Mouse (Mus musculus): ENCODE data around the gene Hsd17b1. TPM values are rescaled to one million over a fixed set of nuclear protein-coding genes. Genes with fewer than 3 reads are reported as not detected.

Hsd17b1 gene
- polyA plus RNA-seq, 1 experiment from 2014 or later, result not detected

- Histone ChIP-seq H3K9me3 (ENCODE audit: control insufficient read depth, low read length) (no peaks in the 10 kb centered on the region), H3K4me2 (ENCODE audit: low read length) (no peak overlapping the region), H3K4me3 (ENCODE audit: low read depth, low read length) (no peak overlapping the region), H3K27me3 (replicated peaks; ENCODE audit: control insufficient read depth, insufficient read depth, low read length) (no peaks in the 10 kb centered on the region), H3K4me1 (replicated peaks; ENCODE audit: control insufficient read depth, insufficient read depth, low read length) (peaks cover 36% of the 10 kb centered on the region), H3K9ac (ENCODE audit: low read length) (no peak overlapping the region), H3K27ac (ENCODE audit: low read depth) (no peak overlapping the region), H3K36me3 (ENCODE audit: control insufficient read depth, insufficient read depth, low read length) (peaks cover 23% of the 10 kb centered on the region)
- DNase-seq (ENCODE audit: low spot score), result no peak
- ATAC-seq (replicated peaks; ENCODE audit: low FRiP score, low TSS enrichment, low read depth), result no peak
- 74% methylated on average over 14 of the region's 14 CpGs for WGBS
These were observed 22.8 kb upstream of the Hsd17b1 start for GRCm38 (mm10) chr11:101055418-101055817.

GRCm38 (mm10) chr11:101056885-101057284 lies 21.3 kb upstream of the Hsd17b1 start:
- ATAC-seq (replicated peaks; ENCODE audit: low FRiP score, low TSS enrichment, low read depth), result peak; percentile 40
- no peaks in the 10 kb centered on the region for H3K9me3 ChIP-seq (ENCODE audit: control insufficient read depth, low read length)
- H3K36me3 ChIP-seq (ENCODE audit: control insufficient read depth, insufficient read depth, low read length), result peaks cover 22% of the 10 kb centered on the region
- H3K9ac ChIP-seq (ENCODE audit: low read length), result 0 out of 2 replicates have a peak overlapping the region, but pooled peaks have one; percentile 22
- peak; percentile 75 for DNase-seq (ENCODE audit: low spot score)
- no peaks in the 10 kb centered on the region for H3K27me3 ChIP-seq (replicated peaks; ENCODE audit: control insufficient read depth, insufficient read depth, low read length)
- H3K27ac ChIP-seq (ENCODE audit: low read depth), result peak overlapping the region; percentile 90
- peak overlapping the region; percentile 26; the same call in 1 of the 2 replicates for H3K4me2 ChIP-seq (ENCODE audit: low read length)
- H3K4me1 ChIP-seq (replicated peaks; ENCODE audit: control insufficient read depth, insufficient read depth, low read length), result peaks cover 48% of the 10 kb centered on the region
- no peak overlapping the region for H3K4me3 ChIP-seq (ENCODE audit: low read depth, low read length)
- WGBS, result 23% methylated on average over 8 of the region's 8 CpGs

- Histone ChIP-seq H3K9me3 (ENCODE audit: control insufficient read depth, low read length) (no peaks in the 10 kb centered on the region), H3K9ac (ENCODE audit: low read length) (no peak overlapping the region), H3K4me2 (ENCODE audit: low read length) (no peak overlapping the region), H3K27ac (ENCODE audit: low read depth) (peak overlapping the region; percentile 90; the same call in 1 of the 2 replicates), H3K36me3 (ENCODE audit: control insufficient read depth, insufficient read depth, low read length) (peaks cover 14% of the 10 kb centered on the region), H3K27me3 (replicated peaks; ENCODE audit: control insufficient read depth, insufficient read depth, low read length) (no peaks in the 10 kb centered on the region), H3K4me3 (ENCODE audit: low read depth, low read length) (no peak overlapping the region), H3K4me1 (replicated peaks; ENCODE audit: control insufficient read depth, insufficient read depth, low read length) (peaks cover 56% of the 10 kb centered on the region)
- ATAC-seq (replicated peaks; ENCODE audit: low FRiP score, low TSS enrichment, low read depth), result no peak
- DNase-seq (ENCODE audit: low spot score), result peak; percentile 97
- WGBS, result 26% methylated on average over 5 of the region's 5 CpGs
These were observed 20.4 kb upstream of the Hsd17b1 start for GRCm38 (mm10) chr11:101057860-101058259.

GRCm38 (mm10) chr11:101058726-101059125 lies 19.5 kb upstream of the Hsd17b1 start:
- H3K4me1 ChIP-seq (replicated peaks; ENCODE audit: control insufficient read depth, insufficient read depth, low read length), result peaks cover 64% of the 10 kb centered on the region
- WGBS, result 52% methylated on average over 5 of the region's 5 CpGs
- H3K4me2 ChIP-seq (ENCODE audit: low read length), result no peak overlapping the region
- DNase-seq (ENCODE audit: low spot score), result no peak
- H3K9me3 ChIP-seq (ENCODE audit: control insufficient read depth, low read length), result no peaks in the 10 kb centered on the region
- H3K9ac ChIP-seq (ENCODE audit: low read length), result no peak overlapping the region
- H3K27ac ChIP-seq (ENCODE audit: low read depth), result peak overlapping the region; percentile 90; the same call in 1 of the 2 replicates
- H3K36me3 ChIP-seq (ENCODE audit: control insufficient read depth, insufficient read depth, low read length), result peaks cover 11% of the 10 kb centered on the region
- no peak for ATAC-seq (replicated peaks; ENCODE audit: low FRiP score, low TSS enrichment, low read depth)
- no peak overlapping the region for H3K4me3 ChIP-seq (ENCODE audit: low read depth, low read length)
- H3K27me3 ChIP-seq (replicated peaks; ENCODE audit: control insufficient read depth, insufficient read depth, low read length), result no peaks in the 10 kb centered on the region

GRCm38 (mm10) chr11:101059473-101059872 lies 18.7 kb upstream of the Hsd17b1 start:
- Histone ChIP-seq H3K4me1 (replicated peaks; ENCODE audit: control insufficient read depth, insufficient read depth, low read length) (peaks cover 72% of the 10 kb centered on the region), H3K36me3 (ENCODE audit: control insufficient read depth, insufficient read depth, low read length) (peaks cover 11% of the 10 kb centered on the region), H3K9ac (ENCODE audit: low read length) (no peak overlapping the region), H3K4me2 (ENCODE audit: low read length) (no peak overlapping the region), H3K27me3 (replicated peaks; ENCODE audit: control insufficient read depth, insufficient read depth, low read length) (no peaks in the 10 kb centered on the region), H3K4me3 (ENCODE audit: low read depth, low read length) (no peak overlapping the region), H3K27ac (ENCODE audit: low read depth) (peak overlapping the region; percentile 90), H3K9me3 (ENCODE audit: control insufficient read depth, low read length) (no peaks in the 10 kb centered on the region)
- DNase-seq (ENCODE audit: low spot score) (no peak), ATAC-seq (replicated peaks; ENCODE audit: low FRiP score, low TSS enrichment, low read depth) (no peak)
- 80% methylated on average over 10 of the region's 10 CpGs for WGBS

GRCm38 (mm10) chr11:101060126-101060525 lies 18.1 kb upstream of the Hsd17b1 start:
- Histone ChIP-seq H3K4me1 (replicated peaks; ENCODE audit: control insufficient read depth, insufficient read depth, low read length) (peaks cover 74% of the 10 kb centered on the region), H3K4me3 (ENCODE audit: low read depth, low read length) (no peak overlapping the region), H3K27ac (ENCODE audit: low read depth) (peak overlapping the region; percentile 90), H3K36me3 (ENCODE audit: control insufficient read depth, insufficient read depth, low read length) (peaks cover 5% of the 10 kb centered on the region), H3K27me3 (replicated peaks; ENCODE audit: control insufficient read depth, insufficient read depth, low read length) (no peaks in the 10 kb centered on the region), H3K9ac (ENCODE audit: low read length) (no peak overlapping the region), H3K9me3 (ENCODE audit: control insufficient read depth, low read length) (no peaks in the 10 kb centered on the region), H3K4me2 (ENCODE audit: low read length) (no peak overlapping the region)
- ATAC-seq (replicated peaks; ENCODE audit: low FRiP score, low TSS enrichment, low read depth) (peak; percentile 36; the same call in 1 of the 2 replicates), DNase-seq (ENCODE audit: low spot score) (peak; percentile 66)
- 35% methylated on average over 8 of the region's 8 CpGs for WGBS

GRCm38 (mm10) chr11:101061049-101061448 lies 17.2 kb upstream of the Hsd17b1 start:
- H3K9me3 ChIP-seq (ENCODE audit: control insufficient read depth, low read length), result no peaks in the 10 kb centered on the region
- H3K27ac ChIP-seq (ENCODE audit: low read depth), result peak overlapping the region; percentile 90
- H3K4me3 ChIP-seq (ENCODE audit: low read depth, low read length), result no peak overlapping the region
- H3K27me3 ChIP-seq (replicated peaks; ENCODE audit: control insufficient read depth, insufficient read depth, low read length), result no peaks in the 10 kb centered on the region
- WGBS, result 80% methylated on average over 5 of the region's 5 CpGs
- H3K4me2 ChIP-seq (ENCODE audit: low read length), result no peak overlapping the region
- H3K9ac ChIP-seq (ENCODE audit: low read length), result no peak overlapping the region
- no peaks in the 10 kb centered on the region for H3K36me3 ChIP-seq (ENCODE audit: control insufficient read depth, insufficient read depth, low read length)
- H3K4me1 ChIP-seq (replicated peaks; ENCODE audit: control insufficient read depth, insufficient read depth, low read length), result peaks cover 74% of the 10 kb centered on the region
- no peak for ATAC-seq (replicated peaks; ENCODE audit: low FRiP score, low TSS enrichment, low read depth)
- DNase-seq (ENCODE audit: low spot score), result no peak

- 73% methylated on average over 12 of the region's 12 CpGs for WGBS
- no peak overlapping the region for H3K9ac ChIP-seq (ENCODE audit: low read length)
These were observed 15.9 kb upstream of the Hsd17b1 start for GRCm38 (mm10) chr11:101062165-101062884.

More at GRCm38 (mm10) chr11:101062165-101062884, 15.9 kb upstream of the Hsd17b1 start:
- Histone ChIP-seq H3K27me3 (replicated peaks; ENCODE audit: control insufficient read depth, insufficient read depth, low read length) (no peaks in the 10 kb centered on the region), H3K27ac (ENCODE audit: low read depth) (peak overlapping the region; percentile 94; the same call in 1 of the 2 replicates), H3K36me3 (ENCODE audit: control insufficient read depth, insufficient read depth, low read length) (no peaks in the 10 kb centered on the region), H3K4me2 (ENCODE audit: low read length) (no peak overlapping the region), H3K4me1 (replicated peaks; ENCODE audit: control insufficient read depth, insufficient read depth, low read length) (peaks cover 68% of the 10 kb centered on the region), H3K4me3 (ENCODE audit: low read depth, low read length) (no peak overlapping the region), H3K9me3 (ENCODE audit: control insufficient read depth, low read length) (no peaks in the 10 kb centered on the region)
- DNase-seq (ENCODE audit: low spot score), result no peak
- no peak for ATAC-seq (replicated peaks; ENCODE audit: low FRiP score, low TSS enrichment, low read depth)

All from intestine, embryonic 14.5 days (tissue).